Mouse (Mus musculus): ENCODE results near the gene Hoxb5.

- TF ChIP-seq CTCF (IDR thresholded peaks at IDR 0.05) (no peak), POLR2A (IDR thresholded peaks at IDR 0.05; ENCODE audit: insufficient read depth, low read depth, low read length) (no peak), EP300 (IDR thresholded peaks at IDR 0.05; ENCODE audit: insufficient read depth, low read depth, low read length) (no peak)
These were observed 4.1 kb upstream of the Hoxb5 start for GRCm38 (mm10) chr11:96298895-96299667.

Measured in heart, adult 2 months (tissue).